Mouse (Mus musculus) ES-Bruce4 (cell line): ENCODE data around the gene Polr2i. TPM values are rescaled to one million over a fixed set of nuclear protein-coding genes. Genes with fewer than 3 reads are reported as not detected.
A peak's percentile ranks its signal among the peaks of the same experiment; 100 is the strongest.
"Not testable (repeated sequence)": the region's sequence is repeated elsewhere in the genome, so short reads cannot be mapped to it uniquely, and the experiment has no call there.

Experiments
- H3K27ac ChIP-seq: 2 replicates; pipeline ENCODE4 v1.5.1; 2012; ENCODE audit warnings: low read length, inconsistent platforms; ENCODE audit not compliant: insufficient read depth
- H3K27me3 ChIP-seq: 2 replicates; pipeline ENCODE4 v1.6.1; 2012; ENCODE audit warnings: mild to moderate bottlenecking, low read length, inconsistent platforms; ENCODE audit not compliant: control insufficient read depth, poor library complexity, insufficient read depth, severe bottlenecking
- H3K36me3 ChIP-seq: 2 replicates; pipeline ENCODE4 v1.6.1; 2012; ENCODE audit warnings: inconsistent platforms, mild to moderate bottlenecking, low read length, moderate library complexity; ENCODE audit not compliant: control insufficient read depth, poor library complexity, insufficient read depth, severe bottlenecking
- H3K4me1 ChIP-seq: one replicate; pipeline ENCODE4 v1.8.1; 2011; ENCODE audit warnings: low read length; ENCODE audit not compliant: control insufficient read depth, insufficient read depth
- H3K4me3 ChIP-seq: 2 replicates; pipeline ENCODE4 v1.5.1; 2011; ENCODE audit warnings: low read depth, mild to moderate bottlenecking, low read length
- H3K9ac ChIP-seq: 2 replicates; pipeline ENCODE4 v1.6.1; 2012; ENCODE audit warnings: low read depth, mild to moderate bottlenecking, inconsistent platforms; ENCODE audit not compliant: poor library complexity, severe bottlenecking
- H3K9me3 ChIP-seq: replicated peaks from 2 replicates; pipeline ENCODE4 v1.6.1; 2012; ENCODE audit warnings: mild to moderate bottlenecking, low read length, inconsistent platforms; ENCODE audit not compliant: control insufficient read depth, poor library complexity, insufficient read depth, severe bottlenecking
- CTCF ChIP-seq: IDR thresholded peaks from one replicate; pipeline ENCODE4 v1.8.1; 2011; ENCODE audit warnings: low read depth, low read length
- EP300 ChIP-seq: IDR thresholded peaks from 2 replicates; pipeline ENCODE4 v1.6.1; 2011; ENCODE audit warnings: low read depth, low read length; ENCODE audit not compliant: insufficient read depth
- POLR2A ChIP-seq: IDR thresholded peaks from one replicate; pipeline ENCODE4 v1.8.1; 2011; ENCODE audit warnings: low read length; ENCODE audit not compliant: insufficient read depth
- polyA plus RNA-seq: library from polyadenylated mRNA; stranded (reverse); fragments of >200 nt; gene quantifications from 2 replicates; pipeline ENCODE4 v1.2.4, GENCODE M21; 2011; ENCODE audit warnings: low read depth; ENCODE audit not compliant: missing spikeins, insufficient read depth, insufficient read length

Gene Polr2i
- polyA plus RNA-seq, 1 experiment, result 58.7 TPM

DNA sequence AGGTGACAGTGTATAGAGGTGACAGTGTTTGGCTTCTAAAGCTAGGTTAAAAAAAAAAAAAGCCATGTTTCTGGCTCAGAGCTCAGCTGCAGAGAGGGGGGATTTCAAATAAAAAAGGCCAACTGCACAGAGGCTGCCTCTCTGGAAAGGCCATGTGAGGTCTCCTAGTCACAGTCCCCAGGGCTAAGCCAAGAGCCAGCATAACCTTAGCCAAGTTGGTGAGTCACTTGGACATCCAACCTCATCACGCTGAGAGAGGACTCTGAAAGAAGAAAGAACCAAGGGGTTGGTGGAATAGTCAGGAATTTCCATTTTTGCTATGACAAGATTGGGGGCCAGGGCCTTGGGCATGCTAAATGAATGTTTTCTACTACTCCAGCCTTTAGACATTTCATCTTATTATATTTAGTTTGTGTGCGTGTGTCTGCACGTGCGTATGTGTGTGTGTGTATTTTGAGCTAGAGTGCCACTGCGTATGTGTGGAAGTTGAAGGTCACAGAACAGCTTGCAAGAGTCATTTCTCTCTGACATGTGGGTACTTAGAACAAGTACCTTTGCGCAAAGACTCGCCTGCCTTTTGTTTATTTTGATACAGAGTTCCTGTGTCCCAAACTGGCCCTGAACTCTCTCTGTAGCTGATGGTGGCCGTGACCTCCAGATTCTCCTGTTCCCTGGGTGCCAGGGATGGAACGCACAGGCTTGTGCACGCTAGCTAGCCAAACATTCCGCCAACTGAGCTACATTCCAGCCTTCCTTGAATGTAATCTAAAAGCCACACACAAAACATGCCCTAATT lies 28.7 kb upstream of the Polr2i start:
- no peaks in the 10 kb centered on the region for H3K36me3 ChIP-seq
- no peak for TF ChIP-seq CTCF
- H3K9ac ChIP-seq, result no peak overlapping the region
- H3K27me3 ChIP-seq, result no peaks in the 10 kb centered on the region
- H3K9me3 ChIP-seq, result no peaks in the 10 kb centered on the region
- peaks cover 7% of the 10 kb centered on the region for H3K4me1 ChIP-seq
- no peak overlapping the region for H3K27ac ChIP-seq
- no peak overlapping the region for H3K4me3 ChIP-seq

DNA sequence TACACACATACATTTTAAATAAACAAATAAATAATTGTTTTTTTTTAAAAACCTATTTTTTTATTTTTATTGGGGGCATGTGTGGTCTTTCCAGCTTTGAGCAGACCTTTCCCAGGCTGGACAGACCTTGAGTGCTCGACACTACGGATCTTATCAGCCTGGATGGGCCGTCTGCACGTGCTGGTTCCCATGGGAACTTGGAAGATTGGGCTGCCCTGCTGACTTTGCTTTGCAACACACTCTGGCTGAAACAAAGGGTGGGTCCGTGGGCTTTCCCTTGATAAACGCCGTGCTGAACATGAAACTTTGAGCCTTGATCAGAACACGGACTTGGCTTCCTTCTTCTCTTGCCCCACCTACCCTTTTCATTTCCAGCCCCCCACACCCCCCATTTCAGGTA lies 27.4 kb upstream of the Polr2i start:
- Histone ChIP-seq H3K27ac (no peak overlapping the region), H3K4me3 (no peak overlapping the region), H3K9ac (peak overlapping the region; percentile 0; the same call in 1 of the 2 replicates), H3K27me3 (no peaks in the 10 kb centered on the region), H3K4me1 (peaks cover 7% of the 10 kb centered on the region), H3K9me3 (no peaks in the 10 kb centered on the region), H3K36me3 (no peaks in the 10 kb centered on the region)
- TF ChIP-seq POLR2A (no peak), EP300 (no peak), CTCF (no peak)

DNA sequence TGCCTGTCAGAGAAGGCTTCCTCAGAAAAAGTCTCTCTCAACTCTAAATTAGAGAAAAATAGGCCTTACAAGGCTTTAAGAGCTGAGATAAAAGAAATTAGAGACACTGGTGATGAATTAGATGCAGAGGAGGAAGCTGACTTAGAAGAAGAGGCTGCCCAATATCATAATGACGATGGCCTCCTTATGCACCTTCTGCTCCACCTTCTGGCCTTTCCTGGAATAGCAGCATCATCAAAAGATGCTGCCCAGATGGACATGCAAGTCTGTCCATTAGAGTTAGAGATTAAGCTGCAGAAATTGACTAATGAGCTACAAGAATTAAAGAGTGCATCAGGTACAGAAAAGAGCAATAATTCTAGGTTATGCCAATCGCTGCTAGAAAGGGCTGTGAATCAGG lies 26.4 kb upstream of the Polr2i start:
- H3K36me3 ChIP-seq, result no peaks in the 10 kb centered on the region

DNA sequence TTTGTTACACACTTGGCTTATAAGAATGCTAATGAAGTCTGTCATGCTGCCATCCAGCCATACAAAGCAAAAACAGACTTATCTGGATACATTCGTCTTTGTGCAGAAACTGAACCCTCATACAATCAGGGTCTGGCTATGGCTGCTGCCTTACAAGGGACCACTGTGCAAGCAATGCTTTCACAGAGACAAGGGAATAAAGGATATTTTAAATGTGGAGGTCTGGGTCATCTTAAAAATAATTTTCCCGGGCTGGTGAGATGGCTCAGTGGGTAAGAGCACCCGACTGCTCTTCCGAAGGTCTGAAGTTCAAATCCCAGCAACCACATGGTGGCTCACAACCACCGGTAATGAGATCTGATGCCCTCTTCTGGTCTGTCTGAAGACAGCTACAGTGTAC lies 25.4 kb upstream of the Polr2i start:
- not testable (repeated sequence) for H3K4me3 ChIP-seq

More for the DNA sequence above, 26.4 kb upstream of the Polr2i start:
- Histone ChIP-seq H3K27ac (no peak overlapping the region), H3K4me1 (peaks cover 7% of the 10 kb centered on the region), H3K4me3 (no peak overlapping the region), H3K9me3 (no peaks in the 10 kb centered on the region), H3K27me3 (no peaks in the 10 kb centered on the region), H3K9ac (no peak overlapping the region)
- peak; percentile 44 for TF ChIP-seq CTCF
- TF ChIP-seq POLR2A, result no peak
- TF ChIP-seq EP300, result no peak

DNA sequence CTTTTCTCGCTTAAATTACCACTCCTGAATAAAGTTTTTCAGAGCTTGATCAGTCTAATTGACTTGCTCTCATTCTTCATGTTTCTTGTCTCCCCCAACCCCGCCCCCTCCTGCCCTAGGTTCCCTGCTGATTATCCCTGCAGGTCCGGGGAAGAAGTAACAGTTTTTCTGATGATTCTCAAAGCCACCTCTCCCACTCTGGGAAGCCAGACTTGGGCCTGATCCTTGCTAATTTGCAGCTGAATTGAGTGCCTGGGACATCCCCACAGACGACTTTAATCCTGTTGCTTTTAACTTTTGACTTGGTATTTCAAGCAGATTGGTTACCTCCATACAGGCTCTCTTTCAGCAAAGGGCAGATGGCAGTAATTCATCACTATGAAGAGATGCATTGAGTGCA lies 20.7 kb upstream of the Polr2i start:
- Histone ChIP-seq H3K4me3 (no peak overlapping the region), H3K36me3 (no peaks in the 10 kb centered on the region), H3K9ac (no peak overlapping the region), H3K4me1 (no peaks in the 10 kb centered on the region), H3K9me3 (peaks cover 28% of the 10 kb centered on the region), H3K27me3 (no peaks in the 10 kb centered on the region), H3K27ac (no peak overlapping the region)
- no peak for TF ChIP-seq CTCF
- TF ChIP-seq EP300, result no peak
- TF ChIP-seq POLR2A, result no peak

More for the DNA sequence above, 25.4 kb upstream of the Polr2i start:
- H3K9me3 ChIP-seq, H3K27ac ChIP-seq, H3K9ac ChIP-seq, H3K27me3 ChIP-seq, H3K4me1 ChIP-seq, H3K36me3 ChIP-seq: not testable (repeated sequence)

DNA sequence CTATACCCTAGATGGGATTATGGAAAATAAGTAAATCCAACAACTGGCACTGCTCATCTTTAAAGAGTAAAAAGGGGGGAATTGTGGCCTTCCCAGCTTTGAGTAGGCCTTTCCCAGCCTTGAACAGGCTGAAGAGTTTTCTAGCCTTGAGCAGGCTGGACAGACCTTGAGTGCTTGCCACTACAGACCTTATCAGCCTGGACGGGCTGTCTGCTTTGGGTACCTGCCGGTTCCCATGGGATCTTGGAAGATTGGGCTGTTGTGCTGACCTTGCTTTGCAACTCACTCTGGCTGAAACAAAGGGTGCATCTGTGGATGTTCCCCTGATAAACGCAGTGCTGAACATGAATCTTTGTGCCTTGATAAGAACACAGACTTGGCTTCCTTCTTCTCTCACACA lies 17.9 kb upstream of the Polr2i start:
- Histone ChIP-seq H3K36me3 (no peaks in the 10 kb centered on the region), H3K27me3 (no peaks in the 10 kb centered on the region), H3K27ac (no peak overlapping the region), H3K9me3 (peaks cover 28% of the 10 kb centered on the region), H3K9ac (no peak overlapping the region), H3K4me3 (no peak overlapping the region), H3K4me1 (no peaks in the 10 kb centered on the region)
- TF ChIP-seq CTCF (no peak), POLR2A (no peak), EP300 (no peak)
